Mouse (Mus musculus) right cerebral cortex, adult 2 months (tissue): ENCODE data around the gene Vmn1r119.
"Not testable (repeated sequence)": the region's sequence is repeated elsewhere in the genome, so short reads cannot be mapped to it uniquely, and the experiment has no call there.

Experiments
- DNase-seq, 2 experiments: peaks; one replicate each; pipeline ENCODE4 v3.0.0; 2021 to 2022; ENCODE audit warnings: low spot score in 2 of 2

Vmn1r119 gene

GRCm38 (mm10) chr7:21012355-21012754 lies at the start of gene Vmn1r119:
TSS of gene Vmn1r119 (minus strand) at chr7:21012455.
- DNase-seq, result not testable (repeated sequence)

- not testable (repeated sequence) for DNase-seq
Measured at GRCm38 (mm10) chr7:21053684-21054083, 41.4 kb upstream of the Vmn1r119 start, which contains the start of gene Vmn1r120. TSS of gene Vmn1r120 (minus strand) at chr7:21053784.
